Mouse (Mus musculus) cerebellum, adult 11 months (tissue): ENCODE results near the gene Grin3b.

Experiments
- DNase-seq: peaks from one replicate; pipeline ENCODE4 v3.0.0; 2022

The Grin3b gene

GRCm38 (mm10) chr10:79989272-79989786 lies 18.8 kb downstream of the Grin3b start:
- peak; percentile 13 for DNase-seq

DNA sequence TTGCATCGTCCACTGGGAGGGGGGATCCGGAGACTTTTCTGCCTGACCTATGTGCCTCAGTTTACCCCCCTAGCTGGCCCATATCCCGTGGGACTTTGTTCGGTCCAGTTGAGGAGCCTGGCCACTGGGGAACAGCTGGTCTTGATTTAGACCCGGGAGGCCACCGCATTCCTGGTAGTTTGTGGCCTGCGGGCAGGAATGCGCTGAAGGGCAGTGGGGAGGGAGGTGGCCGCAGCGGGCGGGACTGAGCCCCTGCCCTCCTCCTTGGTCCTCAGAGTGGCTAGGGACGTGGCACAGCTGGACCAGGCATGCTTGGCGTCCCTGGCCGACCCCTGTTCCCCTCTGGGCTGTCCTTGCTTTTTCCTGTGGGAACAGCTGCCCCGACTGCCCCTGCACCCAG lies 19.4 kb downstream of the Grin3b start:
- DNase-seq, result peak; percentile 18

DNA sequence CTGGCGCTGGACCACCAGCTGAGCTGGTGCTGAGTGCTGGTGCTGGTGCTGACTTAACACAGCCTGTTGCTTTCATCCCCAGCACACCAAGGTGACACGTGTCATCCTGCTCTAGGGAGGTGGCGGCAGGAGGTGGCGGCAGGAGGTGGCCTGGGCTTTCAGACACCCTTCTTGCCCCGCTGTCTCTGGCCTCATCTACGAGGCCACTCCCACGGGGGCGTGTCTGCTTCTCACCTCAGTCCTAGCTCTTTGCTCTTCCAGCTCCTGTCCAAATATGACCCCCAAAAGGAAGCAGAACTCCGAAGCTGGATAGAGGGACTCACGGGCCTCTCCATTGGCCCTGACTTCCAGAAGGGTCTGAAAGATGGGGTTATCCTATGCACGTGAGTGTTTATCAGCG lies 20.6 kb downstream of the Grin3b start:
- peak; percentile 13 for DNase-seq

GRCm38 (mm10) chr10:79991548-79991947 lies 21.0 kb downstream of the Grin3b start:
- DNase-seq, result no peak

- DNase-seq, result no peak
Measured at GRCm38 (mm10) chr10:79994397-79995115, 24.0 kb downstream of the Grin3b start.

DNA sequence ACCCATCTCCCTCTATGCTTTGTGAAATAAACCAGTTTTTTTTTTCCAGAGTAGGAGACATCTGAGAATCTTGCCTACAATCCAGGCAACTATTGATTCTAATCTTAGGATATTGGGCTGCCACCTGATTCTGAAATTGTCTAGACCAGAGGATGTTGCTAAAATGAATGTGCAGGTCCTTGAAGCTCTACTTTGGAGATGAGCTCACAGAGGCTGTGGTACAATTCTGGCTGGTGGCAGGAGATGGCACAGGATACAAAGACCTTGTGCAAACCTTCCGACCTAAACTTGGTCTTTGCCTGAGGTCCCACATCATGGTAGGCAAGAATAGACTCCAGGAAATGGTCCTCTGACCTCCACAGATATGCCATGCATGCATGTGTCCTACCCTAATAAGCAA lies 25.1 kb downstream of the Grin3b start:
- DNase-seq, result no peak

DNA sequence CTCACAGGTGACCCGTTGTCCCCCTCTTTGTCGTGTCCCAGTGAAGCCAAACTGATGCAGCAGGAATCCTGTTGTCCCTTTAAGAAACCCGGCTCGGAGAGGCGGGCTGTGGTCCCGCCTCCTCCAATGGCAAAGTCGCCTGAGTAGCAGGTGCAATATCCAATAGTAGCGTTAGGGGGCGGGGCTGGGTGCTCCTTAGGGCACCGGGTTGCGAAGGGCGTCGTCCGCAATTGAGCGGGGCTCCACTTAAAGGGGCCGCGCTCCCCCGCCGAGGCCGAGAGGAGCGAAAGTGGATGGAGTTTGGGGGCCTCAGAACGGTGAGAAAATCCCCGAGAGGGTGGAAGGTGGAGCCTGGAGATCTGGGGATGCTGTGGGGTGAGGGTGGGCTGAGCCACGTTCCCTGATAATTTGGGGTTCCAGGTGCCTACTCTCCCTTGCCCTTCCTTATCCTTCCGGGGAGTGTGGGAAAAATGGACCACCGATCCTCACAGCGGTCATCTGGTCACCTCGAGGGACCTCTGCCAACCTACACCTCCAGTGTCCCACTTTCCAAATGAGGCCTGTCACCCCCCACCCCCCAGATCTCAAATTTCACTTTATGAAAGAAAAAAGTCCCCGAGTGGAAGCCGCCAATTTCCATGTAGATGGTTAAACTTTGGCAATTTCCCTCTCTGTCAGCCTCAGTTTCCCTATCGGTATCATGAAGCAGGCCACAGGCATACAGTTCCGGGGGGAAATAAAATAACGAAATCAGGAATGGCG lies 25.9 kb downstream of the Grin3b start, which contains the start of gene Abca7:
TSS of gene Abca7 (plus strand) at position 223 of the 762 bp plus-strand sequence.
- DNase-seq, result peak; percentile 95

DNA sequence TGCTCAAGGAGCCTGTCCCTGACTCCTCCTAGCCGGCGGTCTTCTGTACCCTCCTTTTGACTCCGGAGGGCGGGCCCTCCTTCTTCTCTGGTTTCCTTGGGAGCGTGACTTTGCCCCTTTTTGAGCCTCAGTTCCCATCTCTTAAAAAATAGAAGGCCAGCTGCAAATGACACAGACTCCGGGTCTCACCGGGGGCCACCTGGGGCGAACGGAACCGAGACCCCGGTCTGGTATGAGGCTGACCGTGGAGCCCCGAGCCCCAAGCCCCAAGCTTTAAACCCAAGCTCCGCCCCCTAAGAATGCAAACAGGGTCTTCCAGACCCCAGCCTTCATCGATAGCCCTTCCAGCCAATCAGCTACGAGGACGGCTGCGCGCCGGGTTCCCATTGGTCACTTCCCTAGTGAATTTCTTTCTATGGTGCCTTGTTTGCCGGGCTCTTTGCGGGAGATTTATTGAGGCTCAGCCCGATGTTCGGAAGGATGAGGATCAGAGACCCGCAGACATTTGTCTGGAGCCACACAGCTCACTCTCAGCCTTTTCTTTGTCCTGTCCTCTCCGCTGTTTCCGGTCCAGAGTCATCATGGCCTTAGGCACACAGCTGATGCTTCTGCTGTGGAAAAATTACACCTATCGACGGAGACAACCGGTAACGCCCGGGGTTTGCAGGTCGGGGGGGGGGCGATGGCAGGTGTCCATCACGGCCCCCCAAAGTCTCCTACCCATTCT lies 26.7 kb downstream of the Grin3b start:
- peak; percentile 72 for DNase-seq

GRCm38 (mm10) chr10:79997819-79998218 lies 27.3 kb downstream of the Grin3b start:
- peak; percentile 67 for DNase-seq

GRCm38 (mm10) chr10:80001945-80002344 lies 31.4 kb downstream of the Grin3b start:
- DNase-seq, result no peak

GRCm38 (mm10) chr10:80002829-80003228 lies 32.3 kb downstream of the Grin3b start:
- DNase-seq, result no peak

- no peak for DNase-seq
Measured at GRCm38 (mm10) chr10:80003374-80004232, 33.1 kb downstream of the Grin3b start.

DNA sequence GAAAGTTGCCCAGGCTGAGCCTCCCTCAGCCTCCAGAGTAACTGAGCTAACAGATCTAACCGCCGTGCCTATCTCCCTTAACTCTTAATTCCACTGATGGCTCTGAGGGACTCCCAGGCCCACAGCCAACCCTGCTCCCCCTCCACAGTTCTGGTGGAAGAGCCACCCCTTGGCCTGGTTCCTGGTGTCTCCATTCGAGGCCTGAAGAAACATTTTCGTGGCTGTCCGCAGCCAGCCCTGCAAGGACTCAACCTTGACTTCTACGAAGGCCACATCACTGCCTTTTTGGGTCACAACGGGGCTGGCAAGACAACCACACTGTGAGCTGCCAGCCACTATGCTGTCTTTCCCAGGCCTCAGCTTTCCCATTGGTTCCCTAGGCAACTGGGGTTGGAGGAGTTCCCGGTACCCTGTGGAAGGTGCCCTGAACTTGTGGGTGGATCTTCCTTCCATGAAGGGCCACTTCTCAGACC lies 33.8 kb downstream of the Grin3b start:
- DNase-seq, result no peak

DNA sequence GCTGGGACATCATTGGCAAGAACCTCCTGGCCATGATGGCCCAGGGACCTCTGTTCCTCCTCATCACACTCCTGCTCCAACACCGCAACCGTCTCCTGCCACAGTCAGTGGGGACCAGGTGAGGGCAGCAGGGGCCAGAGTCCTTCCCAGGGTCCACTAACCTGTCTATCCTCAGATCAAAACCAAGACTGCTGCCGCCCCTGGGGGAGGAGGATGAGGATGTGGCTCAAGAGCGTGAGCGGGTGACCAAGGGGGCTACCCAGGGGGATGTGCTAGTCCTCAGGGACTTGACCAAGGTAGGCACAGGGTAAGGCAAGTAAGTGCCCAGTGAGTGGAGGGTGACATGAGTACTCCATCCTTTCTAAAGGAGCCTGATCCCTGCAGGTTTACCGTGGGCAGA lies 41.2 kb downstream of the Grin3b start:
- no peak for DNase-seq

DNA sequence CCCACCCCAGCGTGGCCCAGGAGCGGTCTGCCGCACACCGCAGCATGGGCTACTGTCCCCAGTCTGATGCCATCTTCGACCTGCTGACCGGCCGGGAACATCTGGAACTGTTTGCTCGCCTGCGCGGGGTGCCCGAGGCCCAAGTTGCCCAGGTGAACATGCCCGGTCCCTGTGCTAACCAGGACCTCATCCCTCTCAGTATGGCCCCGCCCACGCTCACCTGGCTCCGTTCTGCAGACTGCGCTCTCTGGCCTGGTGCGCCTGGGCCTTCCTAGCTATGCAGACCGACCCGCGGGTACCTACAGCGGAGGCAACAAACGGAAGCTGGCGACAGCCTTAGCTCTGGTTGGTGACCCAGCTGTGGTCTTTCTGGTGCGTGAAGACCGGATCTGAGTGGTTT lies 43.1 kb downstream of the Grin3b start:
- DNase-seq, result no peak

DNA sequence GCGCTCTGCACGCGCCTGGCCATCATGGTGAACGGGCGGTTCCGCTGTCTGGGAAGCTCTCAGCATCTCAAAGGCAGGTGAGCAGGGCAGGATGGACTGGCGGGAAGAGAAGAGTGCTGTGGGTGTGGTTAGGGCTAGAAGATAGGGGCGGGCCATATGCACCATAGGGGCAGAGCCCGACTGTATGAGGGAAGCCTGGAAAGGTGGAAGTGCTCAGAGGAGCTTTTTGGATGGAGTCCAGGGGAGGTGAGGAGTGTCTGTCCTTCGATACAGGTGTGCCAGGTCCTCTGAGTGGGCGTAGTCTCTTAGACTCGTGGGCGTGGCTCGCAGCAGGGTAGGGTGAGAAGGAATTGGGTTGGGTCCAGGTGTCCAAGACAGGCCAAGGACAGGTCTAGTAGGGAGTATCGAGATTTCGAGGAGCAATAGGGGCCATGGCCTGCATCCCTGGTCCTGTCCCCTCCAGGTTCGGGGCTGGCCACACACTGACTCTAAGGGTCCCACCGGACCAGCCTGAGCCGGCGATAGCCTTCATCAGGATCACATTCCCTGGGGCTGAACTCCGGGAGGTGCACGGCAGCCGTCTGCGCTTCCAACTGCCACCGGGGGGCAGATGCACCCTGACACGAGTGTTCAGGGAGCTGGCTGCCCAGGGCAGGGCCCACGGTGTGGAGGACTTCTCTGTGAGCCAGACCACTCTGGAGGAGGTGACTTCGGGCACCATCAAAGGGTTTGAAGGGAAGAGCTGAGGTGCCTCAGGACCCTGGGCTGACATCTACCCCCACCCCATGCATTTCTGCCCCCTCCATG lies 44.2 kb downstream of the Grin3b start:
- no peak for DNase-seq

GRCm38 (mm10) chr10:80015583-80015982 lies 45.1 kb downstream of the Grin3b start:
- no peak for DNase-seq

DNA sequence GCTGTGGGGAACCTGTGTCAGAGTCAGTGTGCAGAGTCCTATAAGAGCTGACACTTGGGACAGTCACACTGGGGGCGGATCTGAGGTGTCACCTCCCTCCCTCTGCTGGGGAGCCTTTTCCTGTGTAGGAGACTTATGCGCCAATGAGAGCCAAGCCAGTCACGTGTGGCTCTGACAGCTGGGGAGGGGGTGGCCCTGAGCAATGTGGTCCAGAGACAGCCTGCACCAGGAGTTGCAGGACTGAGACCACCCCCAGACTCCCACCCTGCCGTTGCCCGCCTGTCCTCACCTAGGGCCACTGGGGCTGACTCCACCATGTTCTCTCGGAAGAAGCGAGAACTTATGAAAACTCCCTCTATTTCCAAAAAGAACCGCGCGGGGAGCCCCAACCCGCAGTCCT lies 46.0 kb downstream of the Grin3b start, which contains the start of gene Arhgap45:
TSS of gene Arhgap45 (plus strand) at position 143 of the 400 bp plus-strand sequence.
- DNase-seq, result no peak

DNA sequence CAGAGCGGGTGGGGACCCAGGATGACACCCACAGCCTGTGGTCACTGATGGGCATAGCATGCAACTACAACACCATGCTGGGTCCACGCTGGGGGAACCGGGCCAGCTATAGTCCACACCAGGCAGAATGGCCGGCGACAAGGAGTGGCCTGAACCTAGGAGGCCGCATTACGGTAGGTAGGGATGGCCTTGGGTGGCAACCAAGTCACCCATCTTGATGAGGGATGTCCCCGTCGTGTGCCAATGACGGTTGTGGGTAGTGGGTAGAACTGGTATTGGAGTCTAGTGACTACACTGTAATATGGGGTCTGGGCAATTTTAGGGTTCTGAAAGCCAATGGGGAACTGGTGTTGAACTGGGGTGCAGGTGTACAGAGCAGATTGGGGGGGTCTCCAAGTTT lies 46.4 kb downstream of the Grin3b start:
- DNase-seq, result no peak

DNA sequence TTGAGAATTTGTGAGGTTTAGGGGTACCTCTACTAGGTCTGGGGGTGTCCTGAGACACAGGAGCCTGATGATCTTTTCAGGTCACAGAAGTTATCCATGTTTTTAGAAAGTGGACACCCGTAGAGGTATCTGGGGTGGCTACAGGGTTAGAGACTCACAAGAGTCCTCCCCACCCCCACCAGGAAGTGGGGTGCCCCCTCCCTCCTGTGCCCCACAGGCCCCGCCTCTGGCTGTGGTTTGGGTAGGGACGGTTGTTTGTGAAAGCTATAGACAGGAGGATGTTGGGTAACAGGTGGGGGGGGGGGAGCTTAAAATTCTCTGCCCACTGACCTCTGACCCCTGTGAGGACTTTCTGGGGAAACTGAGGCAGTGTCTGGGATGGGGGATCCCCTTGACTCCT lies 46.8 kb downstream of the Grin3b start:
- no peak for DNase-seq

DNA sequence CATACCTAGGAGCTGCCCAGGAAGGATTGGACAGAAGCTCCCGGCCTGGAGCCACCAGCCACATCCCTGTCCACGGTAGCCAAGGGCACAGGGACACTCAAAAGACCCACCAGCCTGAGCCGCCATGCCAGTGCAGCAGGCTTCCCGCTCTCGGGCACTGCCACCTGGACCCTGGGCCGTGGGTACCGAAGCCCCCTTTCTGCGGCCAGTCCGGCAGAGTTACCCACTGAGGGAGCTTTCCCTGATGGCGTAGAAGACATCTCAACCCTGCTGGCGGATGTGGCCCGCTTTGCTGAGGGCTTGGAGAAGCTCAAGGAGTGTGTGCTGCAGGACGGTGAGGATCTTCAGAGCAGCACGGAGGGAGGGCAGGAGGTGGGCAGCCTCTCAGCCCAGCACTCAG lies 47.3 kb downstream of the Grin3b start:
- no peak for DNase-seq
